Mouse (Mus musculus) gastrocnemius, adult 2 months (tissue): ENCODE measurements at regions not wholly inside any gene's neighbourhood (a gene's known extent, or its start where the extent isn't known, plus 50 kb on each side); places are given as distances from the start of the nearest gene placed in this dataset.

Experiments
- DNase-seq: peaks from one replicate; pipeline ENCODE4 v3.0.0; 2022
- H3K27ac ChIP-seq: fragments of 200-600 bp; 2 replicates; pipeline ENCODE4 v1.8.1; 2022; ENCODE audit warnings: mild to moderate bottlenecking
- H3K4me3 ChIP-seq: fragments of 200-600 bp; 2 replicates; pipeline ENCODE4 v1.8.1; 2022; ENCODE audit warnings: mild to moderate bottlenecking, moderate library complexity
- CTCF ChIP-seq: fragments of 200-600 bp; IDR thresholded peaks from 2 replicates; pipeline ENCODE4 v1.8.1; 2022; ENCODE audit warnings: antibody characterized with exemption, mild to moderate bottlenecking, moderate library complexity
- intact Hi-C: fragments of 180-260 bp; cut with DNase I; formaldehyde crosslinking; loops from one replicate; pipeline ENCODE4 v1.15.1; 2025

DNA sequence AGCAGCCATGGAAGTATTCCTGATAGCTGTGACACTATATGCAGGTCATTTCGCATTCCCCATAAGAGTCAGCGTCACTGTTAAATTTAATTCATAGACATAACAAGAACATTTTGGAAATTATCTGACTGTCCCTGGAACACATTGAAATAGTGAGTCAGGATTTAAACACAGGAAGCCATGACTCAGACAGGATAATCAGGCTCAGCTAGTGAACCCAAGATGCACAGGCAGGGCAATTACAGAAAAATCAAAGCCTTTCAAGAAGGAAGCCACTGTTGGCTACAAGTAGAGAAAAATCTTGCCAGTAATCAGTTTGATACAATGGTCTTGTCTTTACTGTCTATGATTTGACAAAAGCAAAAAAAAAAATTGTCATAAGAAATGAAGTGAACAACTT lies 323.2 kb downstream of the Isl1 start:
- Histone ChIP-seq H3K4me3 (no peak overlapping the region), H3K27ac (no peak overlapping the region)
- TF ChIP-seq CTCF: no peak
- no peak for DNase-seq
- intact Hi-C loops: no loop called here

DNA sequence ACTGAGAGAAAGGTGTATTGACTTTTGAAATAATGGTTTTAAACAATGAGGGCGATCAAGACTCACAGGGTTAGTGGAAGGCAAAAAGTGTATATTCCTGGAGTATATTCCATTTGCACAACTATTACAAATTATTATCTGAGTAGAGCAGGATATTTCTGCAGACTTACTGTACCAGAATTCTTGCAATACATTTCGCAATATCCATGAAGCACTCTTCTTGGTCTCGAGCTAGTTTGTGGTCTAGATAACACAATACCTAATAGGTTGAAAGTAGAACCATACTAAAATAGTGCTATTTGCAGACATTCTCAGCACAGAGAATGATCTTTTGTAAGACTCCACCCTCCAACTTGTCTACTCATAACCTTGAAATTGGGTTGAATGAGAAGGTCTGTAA lies 323.8 kb downstream of the Isl1 start:
- intact Hi-C loops: no loop called here
- DNase-seq: no peak
- no peak for TF ChIP-seq CTCF
- Histone ChIP-seq H3K4me3 (no peak overlapping the region), H3K27ac (no peak overlapping the region)

DNA sequence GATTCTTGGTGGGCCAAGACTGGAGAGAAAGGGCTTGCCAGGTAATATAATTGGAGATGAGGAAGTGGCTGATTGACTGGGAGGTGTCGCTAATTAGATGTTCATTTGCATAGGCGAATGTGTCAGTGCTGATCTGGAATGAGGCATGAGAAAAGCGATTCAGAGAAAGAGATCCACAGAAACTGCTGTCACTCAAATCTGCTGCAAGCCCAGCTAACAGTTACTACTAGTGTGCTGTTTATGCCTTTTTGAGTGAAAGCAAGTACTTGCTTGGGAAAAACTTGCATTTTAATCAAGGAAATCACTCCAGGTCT lies 331.6 kb downstream of the Isl1 start:
- intact Hi-C loops: no loop called here
- no peak overlapping the region for H3K27ac ChIP-seq
- no peak for DNase-seq
- TF ChIP-seq CTCF: no peak
- H3K4me3 ChIP-seq: no peak overlapping the region

DNA sequence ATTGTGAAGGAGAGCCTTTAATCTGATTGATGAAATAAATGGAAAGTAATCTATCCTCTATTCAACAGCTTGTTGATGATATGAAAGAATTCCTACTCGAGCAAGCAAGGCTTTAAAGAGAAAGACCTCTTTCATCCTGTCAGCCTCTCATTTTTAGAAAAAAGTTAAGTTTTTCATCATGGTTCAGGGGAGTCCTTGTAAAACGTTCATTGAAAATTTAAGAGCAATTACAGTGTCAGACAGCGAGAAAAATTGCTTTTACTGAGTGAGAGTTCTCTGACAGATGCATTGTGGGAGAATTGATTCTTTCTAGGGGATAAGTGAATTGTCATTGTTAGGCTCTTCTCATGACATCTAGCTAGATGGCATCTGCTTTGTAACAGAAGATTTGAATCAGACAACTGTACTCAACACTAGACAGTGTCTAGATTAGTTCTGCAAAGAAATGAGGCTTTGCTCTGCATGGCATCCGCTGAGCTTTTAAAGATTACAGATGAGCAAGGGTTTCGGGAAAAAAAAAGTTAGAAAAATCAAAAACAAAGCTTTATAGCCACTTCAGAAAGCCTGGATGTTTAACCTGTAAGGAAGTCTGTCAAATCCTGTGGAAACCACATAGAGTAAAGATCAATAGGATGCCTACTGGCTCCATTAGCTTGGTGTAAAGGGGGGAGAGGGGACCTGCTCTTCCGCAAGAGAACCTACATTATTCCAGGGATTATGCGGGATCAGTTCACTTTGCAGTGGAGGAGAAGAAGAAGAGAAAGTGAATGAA lies 332.2 kb downstream of the Isl1 start:
- no peak for TF ChIP-seq CTCF
- H3K4me3 ChIP-seq: no peak overlapping the region
- no peak for DNase-seq
- no peak overlapping the region for H3K27ac ChIP-seq
- intact Hi-C loops: no loop called here
